Mouse (Mus musculus): Measurements from ENCODE around the gene Pced1a.
A peak's percentile ranks its signal among the peaks of the same experiment; 100 is the strongest.

DNA sequence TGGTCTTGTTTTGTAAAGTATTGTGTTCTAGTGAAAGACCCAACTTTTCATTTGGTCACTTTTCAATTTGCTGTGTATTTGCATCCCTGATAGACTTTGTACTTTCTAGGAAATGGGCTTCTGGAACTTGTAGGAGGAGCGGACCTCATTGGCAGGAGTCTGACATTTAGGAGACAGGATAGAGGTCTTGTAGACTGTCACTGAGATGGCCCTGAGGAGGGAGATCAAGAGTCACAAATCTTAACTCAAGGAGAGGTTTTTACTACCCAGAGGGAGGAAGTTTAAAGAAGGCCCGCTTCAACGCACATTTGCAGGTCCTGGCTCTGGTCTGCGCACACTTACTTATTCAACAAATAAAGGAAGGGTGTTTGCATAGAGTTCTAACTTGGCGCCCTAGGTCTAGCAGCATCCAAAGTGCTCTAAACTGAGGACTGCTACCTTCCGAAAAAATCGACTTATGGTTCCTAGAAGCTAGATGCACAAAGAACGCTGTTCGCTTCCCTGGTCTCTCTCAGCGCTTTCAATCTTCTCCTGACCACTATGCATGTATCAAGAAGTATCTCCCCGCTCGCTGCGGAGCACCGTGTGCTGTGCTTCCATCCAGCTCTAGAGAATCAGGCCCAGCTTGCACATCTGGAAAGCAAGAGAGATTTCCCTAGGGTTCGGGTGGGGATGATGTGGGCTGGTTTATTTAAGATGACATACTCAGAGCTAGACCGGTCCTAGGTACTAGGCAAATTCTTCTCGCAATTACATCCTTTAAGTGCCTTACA is 24.7 kb upstream of the Pced1a start:
- TF ChIP-seq ETS1 (conservative IDR thresholded peaks at IDR 0.05; ENCODE audit: low read depth, low read length) (no peak), EP300 (IDR thresholded peaks at IDR 0.05; ENCODE audit: low read length) (no peak), MAX (IDR thresholded peaks at IDR 0.05; ENCODE audit: low read length) (no peak), POLR2A (IDR thresholded peaks at IDR 0.05; ENCODE audit: low read depth, low read length) (no peak), ELF1 (IDR thresholded peaks at IDR 0.05; ENCODE audit: low read depth, low read length) (no peak), CTCF (conservative IDR thresholded peaks at IDR 0.05 in 1 of 2, IDR thresholded peaks at IDR 0.05 in 1 of 2; ENCODE audit: low read depth in 2 of 2, low read length in 2 of 2) (peak in 1 of 2 experiments; percentile 33; a peak in 2 of 4 replicates), MYC (IDR thresholded peaks at IDR 0.05; ENCODE audit: low read depth, low read length) (no peak), RCOR1 (conservative IDR thresholded peaks at IDR 0.05; ENCODE audit: low read depth, low read length) (no peak), ZC3H11A (IDR thresholded peaks at IDR 0.05; ENCODE audit: low read depth, low read length) (no peak)
